Mouse (Mus musculus): ENCODE data around the gene Zfr.
A peak's percentile ranks its signal among the peaks of the same experiment; 100 is the strongest.
"Not testable (repeated sequence)": the region's sequence is repeated elsewhere in the genome, so short reads cannot be mapped to it uniquely, and the experiment has no call there.

Zfr gene

GRCm38 (mm10) chr15:12195966-12196365 is 78.3 kb downstream of the Zfr start:
- no peak for DNase-seq

GRCm38 (mm10) chr15:12196410-12197191 is 79.0 kb downstream of the Zfr start:
- DNase-seq = peak; percentile 75

GRCm38 (mm10) chr15:12197361-12197760 is 79.7 kb downstream of the Zfr start:
- peak; percentile 48 for DNase-seq

GRCm38 (mm10) chr15:12200021-12200420 is 82.4 kb downstream of the Zfr start:
- peak; percentile 69 for DNase-seq

GRCm38 (mm10) chr15:12201856-12202255 is 84.2 kb downstream of the Zfr start:
- no peak for DNase-seq

- DNase-seq = no peak
Observed at GRCm38 (mm10) chr15:12202456-12202855, 84.8 kb downstream of the Zfr start.

GRCm38 (mm10) chr15:12203008-12203407 is 85.4 kb downstream of the Zfr start:
- not testable (repeated sequence) for DNase-seq

GRCm38 (mm10) chr15:12203512-12204318 is 86.1 kb downstream of the Zfr start:
- peak; percentile 30 for DNase-seq

- peak; percentile 100 for DNase-seq
Observed at GRCm38 (mm10) chr15:12204319-12205159, 86.9 kb downstream of the Zfr start, which contains the start of gene Mtmr12. TSS of gene Mtmr12 (plus strand) at chr15:12205028.

- peak; percentile 34 for DNase-seq
Observed at GRCm38 (mm10) chr15:12205160-12205901, 87.7 kb downstream of the Zfr start.

- peak; percentile 43 for DNase-seq
Observed at GRCm38 (mm10) chr15:12205902-12206645, 88.4 kb downstream of the Zfr start.

- DNase-seq = peak; percentile 53
Observed at GRCm38 (mm10) chr15:12206646-12207222, 89.1 kb downstream of the Zfr start.

GRCm38 (mm10) chr15:12207556-12208090 is 90.0 kb downstream of the Zfr start:
- peak; percentile 79 for DNase-seq

GRCm38 (mm10) chr15:12211577-12211976 is 93.9 kb downstream of the Zfr start:
- no peak for DNase-seq

GRCm38 (mm10) chr15:12212266-12212665 is 94.6 kb downstream of the Zfr start:
- no peak for DNase-seq

GRCm38 (mm10) chr15:12214531-12215414 is 97.1 kb downstream of the Zfr start:
- no peak for DNase-seq

- DNase-seq = no peak
Observed at GRCm38 (mm10) chr15:12215415-12215718, 97.7 kb downstream of the Zfr start.

- no peak for DNase-seq
Observed at GRCm38 (mm10) chr15:12216119-12216518, 98.5 kb downstream of the Zfr start.

GRCm38 (mm10) chr15:12216798-12217197 is 99.2 kb downstream of the Zfr start:
- no peak for DNase-seq

GRCm38 (mm10) chr15:12217332-12217731 is 99.7 kb downstream of the Zfr start:
- DNase-seq = not testable (repeated sequence)

All from kidney, adult 18-20 months (tissue).